In genomic region chr17:35836178-35836965, GRCm38 (mm10) we compare ENCODE assay signal across 8 mouse cellular contexts. TPM values are rescaled to one million over a fixed set of nuclear protein-coding genes. Genes with fewer than 3 reads are reported as not detected.
DNase-seq lines count a peak whose midpoint lies in the region; ATAC-seq and TF ChIP-seq lines count a peak whose summit lies in the region.

No protein-coding gene starts in this region.

- no peaks in the 10 kb centered on the region for H3K9me3 ChIP-seq in embryonic facial prominence, embryonic 11.5 days (replicated peaks; ENCODE audit: control insufficient read depth, low read length)
- H3K9me3 ChIP-seq in limb, embryonic 12.5 days: no peaks in the 10 kb centered on the region
- H3K9me3 ChIP-seq in midbrain, embryonic 14.5 days (ENCODE audit: control insufficient read depth, low read length): no peaks in the 10 kb centered on the region

- TF ChIP-seq POLR2A in kidney, adult 2 months (IDR thresholded peaks at IDR 0.05; ENCODE audit: low read depth, low read length): no peak
- no peak for TF ChIP-seq POLR2A in spleen, adult 2 months (IDR thresholded peaks at IDR 0.05; ENCODE audit: low read depth, low read length)

- peak overlapping the region; percentile 92; the same call in 1 of the 2 replicates for H3K27ac ChIP-seq in embryonic facial prominence, embryonic 11.5 days (replicated peaks; ENCODE audit: low read depth, low read length)
- H3K27ac ChIP-seq in kidney, adult 2 months (ENCODE audit: insufficient read depth, low read depth, low read length): peak overlapping the region; percentile 51
- H3K27ac ChIP-seq in limb, embryonic 12.5 days: peak overlapping the region; percentile 99
- peak overlapping the region; percentile 95 for H3K27ac ChIP-seq in midbrain, embryonic 14.5 days (replicated peaks; ENCODE audit: low read depth, low read length)
- H3K27ac ChIP-seq in spleen, adult 2 months (ENCODE audit: insufficient read depth, low read length): peak overlapping the region; percentile 84

- TF ChIP-seq CTCF in kidney, adult 2 months (conservative IDR thresholded peaks at IDR 0.05; ENCODE audit: insufficient read depth, insufficient read length, low read depth, low read length): peak; percentile 75
- peak; percentile 50; the same call in 1 of the 2 replicates for TF ChIP-seq CTCF in spleen, adult 2 months (IDR thresholded peaks at IDR 0.05; ENCODE audit: extremely low read depth, insufficient read depth, insufficient read length, insufficient replicate concordance)

- H3K4me3 ChIP-seq in embryonic facial prominence, embryonic 11.5 days (ENCODE audit: low read depth, low read length): peak overlapping the region; percentile 81
- H3K4me3 ChIP-seq in kidney, adult 2 months (ENCODE audit: insufficient read depth, low read depth, low read length): peak overlapping the region; percentile 87
- H3K4me3 ChIP-seq in limb, embryonic 12.5 days (replicated peaks): peak overlapping the region; percentile 81
- H3K4me3 ChIP-seq in midbrain, embryonic 14.5 days (replicated peaks; ENCODE audit: low read depth, low read length): peak overlapping the region; percentile 64
- peak overlapping the region; percentile 68 for H3K4me3 ChIP-seq in spleen, adult 2 months (ENCODE audit: extremely low read depth, insufficient read depth, insufficient read length)

- H3K27me3 ChIP-seq in embryonic facial prominence, embryonic 11.5 days (ENCODE audit: control insufficient read depth, insufficient read depth, low read length): no peaks in the 10 kb centered on the region
- H3K27me3 ChIP-seq in kidney, adult 2 months (replicated peaks; ENCODE audit: control insufficient read depth, insufficient read depth, low read length): no peaks in the 10 kb centered on the region
- H3K27me3 ChIP-seq in limb, embryonic 12.5 days: no peaks in the 10 kb centered on the region
- no peaks in the 10 kb centered on the region for H3K27me3 ChIP-seq in midbrain, embryonic 14.5 days (ENCODE audit: control insufficient read depth, insufficient read depth, low read length)
- no peaks in the 10 kb centered on the region for H3K27me3 ChIP-seq in spleen, adult 2 months (ENCODE audit: control insufficient read depth, insufficient read depth, low read length)

- H3K4me2 ChIP-seq in embryonic facial prominence, embryonic 11.5 days (ENCODE audit: low read depth, low read length): peak overlapping the region; percentile 62
- H3K4me2 ChIP-seq in limb, embryonic 12.5 days: peak overlapping the region; percentile 74
- H3K4me2 ChIP-seq in midbrain, embryonic 14.5 days (ENCODE audit: low read length): peak overlapping the region; percentile 82

- DNase-seq in urinary bladder, adult 2 months (ENCODE audit: low spot score): peak; percentile 41
- no peak for DNase-seq in urinary bladder, postnatal 10 days (ENCODE audit: low spot score)
- peak; percentile 95 for DNase-seq in embryonic facial prominence, embryonic 11.5 days (ENCODE audit: low spot score)
- DNase-seq in heart, adult 11 months: peak; percentile 98
- DNase-seq in kidney, adult 2 months: peak; percentile 94
- peak; percentile 96 for DNase-seq in midbrain, embryonic 14.5 days
- peak; percentile 69 to 78 for DNase-seq in spleen, adult 2 months (ENCODE audit: low read depth in 1 of 2, low spot score in 2 of 2)

- no peak for ATAC-seq in embryonic facial prominence, embryonic 11.5 days (replicated peaks; ENCODE audit: insufficient number of reproducible peaks, low FRiP score, low TSS enrichment, low read depth)
- ATAC-seq in limb, embryonic 12.5 days (ENCODE audit: insufficient number of reproducible peaks, insufficient read depth, low FRiP score, low TSS enrichment, low read depth): no peak
- no peak for ATAC-seq in midbrain, embryonic 14.5 days (ENCODE audit: low FRiP score, low TSS enrichment)

- peaks cover 19% of the 10 kb centered on the region for H3K36me3 ChIP-seq in embryonic facial prominence, embryonic 11.5 days (replicated peaks; ENCODE audit: control insufficient read depth, insufficient read depth, low read depth, low read length)
- peaks cover 2% of the 10 kb centered on the region; the same call in 1 of the 2 replicates for H3K36me3 ChIP-seq in kidney, adult 2 months (ENCODE audit: control insufficient read depth, insufficient read depth, low read length)
- H3K36me3 ChIP-seq in limb, embryonic 12.5 days: peaks cover 53% of the 10 kb centered on the region
- peaks cover 54% of the 10 kb centered on the region for H3K36me3 ChIP-seq in midbrain, embryonic 14.5 days (ENCODE audit: control insufficient read depth, insufficient read depth, low read length)
- H3K36me3 ChIP-seq in spleen, adult 2 months (ENCODE audit: control insufficient read depth, insufficient read depth, low read length): peaks cover 22% of the 10 kb centered on the region

- 9% methylated on average over 24 of the region's 24 CpGs for WGBS in embryonic facial prominence, embryonic 11.5 days
- 4% methylated on average over 24 of the region's 24 CpGs for WGBS in kidney, adult 2 months
- WGBS in limb, embryonic 12.5 days: 8% methylated on average over 24 of the region's 24 CpGs
- 8% methylated on average over 24 of the region's 24 CpGs for WGBS in midbrain, embryonic 14.5 days
- 8% methylated on average over 24 of the region's 24 CpGs for WGBS in spleen, adult 2 months

- H3K9ac ChIP-seq in embryonic facial prominence, embryonic 11.5 days (replicated peaks; ENCODE audit: low read length): peak overlapping the region; percentile 97
- peak overlapping the region; percentile 96 for H3K9ac ChIP-seq in limb, embryonic 12.5 days (replicated peaks)
- H3K9ac ChIP-seq in midbrain, embryonic 14.5 days (replicated peaks; ENCODE audit: low read length): peak overlapping the region; percentile 97

- H3K4me1 ChIP-seq in embryonic facial prominence, embryonic 11.5 days (ENCODE audit: control insufficient read depth, insufficient read depth, low read length): peaks cover 6% of the 10 kb centered on the region; the same call in 1 of the 2 replicates
- H3K4me1 ChIP-seq in kidney, adult 2 months (ENCODE audit: control insufficient read depth, insufficient read depth, low read length): peaks cover 15% of the 10 kb centered on the region
- peaks cover 31% of the 10 kb centered on the region for H3K4me1 ChIP-seq in limb, embryonic 12.5 days (replicated peaks)
- peaks cover 28% of the 10 kb centered on the region for H3K4me1 ChIP-seq in midbrain, embryonic 14.5 days (ENCODE audit: control insufficient read depth, insufficient read depth, low read length)
- no peaks in the 10 kb centered on the region for H3K4me1 ChIP-seq in spleen, adult 2 months (ENCODE audit: control insufficient read depth, insufficient read depth, insufficient read length)

RNA-seq across cellular contexts. Expression of gene Tubb5, which starts 1.7 kb away (rescaled TPM):
- polyA plus RNA-seq in urinary bladder, adult 2 months (2012; rRNA removed): 257 TPM in 2 replicates
- polyA plus RNA-seq in embryonic facial prominence, embryonic 11.5 days (2014; fragmentation: Nextera tagmentation; extraction: Ambion mirVana): 1,420 and 1,481 TPM in 2 replicates
- 98.9 and 109 TPM in 2 replicates for polyA plus RNA-seq in kidney, adult 2 months (2012; rRNA removed)
- 1,183 and 1,215 TPM in 2 replicates for polyA plus RNA-seq in limb, embryonic 12.5 days (2016; fragmentation: Nextera tagmentation; extraction: Ambion mirVana)
- 1,880 and 2,054 TPM in 2 replicates for polyA plus RNA-seq in midbrain, embryonic 14.5 days (2014; fragmentation: Nextera tagmentation; extraction: Ambion mirVana)
- polyA plus RNA-seq in spleen, adult 2 months (2012; rRNA removed): 305 and 404 TPM in 2 replicates

RNA-seq across cellular contexts. Expression of gene Mdc1, which starts 4.9 kb away (rescaled TPM):
- 10.4 and 14.2 TPM in 2 replicates for polyA plus RNA-seq in urinary bladder, adult 2 months (2012; rRNA removed)
- polyA plus RNA-seq in embryonic facial prominence, embryonic 11.5 days (2014; fragmentation: Nextera tagmentation; extraction: Ambion mirVana): 22.2 and 23.4 TPM in 2 replicates
- 5.7 TPM in 2 replicates for polyA plus RNA-seq in kidney, adult 2 months (2012; rRNA removed)
- 16.9 and 19.4 TPM in 2 replicates for polyA plus RNA-seq in limb, embryonic 12.5 days (2016; fragmentation: Nextera tagmentation; extraction: Ambion mirVana)
- polyA plus RNA-seq in midbrain, embryonic 14.5 days (2014; fragmentation: Nextera tagmentation; extraction: Ambion mirVana): 7.3 and 8.2 TPM in 2 replicates
- 10.8 and 11.6 TPM in 2 replicates for polyA plus RNA-seq in spleen, adult 2 months (2012; rRNA removed)

RNA-seq across cellular contexts. Expression of gene Flot1, which starts 13.3 kb away (rescaled TPM):
- 156 and 192 TPM in 2 replicates for polyA plus RNA-seq in urinary bladder, adult 2 months (2012; rRNA removed)
- 46.7 and 53.8 TPM in 2 replicates for polyA plus RNA-seq in embryonic facial prominence, embryonic 11.5 days (2014; fragmentation: Nextera tagmentation; extraction: Ambion mirVana)
- 45.3 and 45.7 TPM in 2 replicates for polyA plus RNA-seq in kidney, adult 2 months (2012; rRNA removed)
- 45.8 and 45.9 TPM in 2 replicates for polyA plus RNA-seq in limb, embryonic 12.5 days (2016; fragmentation: Nextera tagmentation; extraction: Ambion mirVana)
- polyA plus RNA-seq in midbrain, embryonic 14.5 days (2014; fragmentation: Nextera tagmentation; extraction: Ambion mirVana): 59.9 and 74.0 TPM in 2 replicates
- 29.9 and 35.8 TPM in 2 replicates for polyA plus RNA-seq in spleen, adult 2 months (2012; rRNA removed)

RNA-seq across cellular contexts. Expression of gene Ier3, which starts 14.9 kb away (rescaled TPM):
- polyA plus RNA-seq in urinary bladder, adult 2 months (2012; rRNA removed): 55.3 and 73.7 TPM in 2 replicates
- 2.7 and 3.4 TPM in 2 replicates for polyA plus RNA-seq in embryonic facial prominence, embryonic 11.5 days (2014; fragmentation: Nextera tagmentation; extraction: Ambion mirVana)
- polyA plus RNA-seq in kidney, adult 2 months (2012; rRNA removed): 26.3 and 28.4 TPM in 2 replicates
- polyA plus RNA-seq in limb, embryonic 12.5 days (2016; fragmentation: Nextera tagmentation; extraction: Ambion mirVana): 8.7 and 9.9 TPM in 2 replicates
- 3.3 and 4.0 TPM in 2 replicates for polyA plus RNA-seq in midbrain, embryonic 14.5 days (2014; fragmentation: Nextera tagmentation; extraction: Ambion mirVana)
- 3.7 and 5.1 TPM in 2 replicates for polyA plus RNA-seq in spleen, adult 2 months (2012; rRNA removed)

RNA-seq across cellular contexts. Expression of gene Nrm, which starts 24.7 kb away (rescaled TPM):
- polyA plus RNA-seq in urinary bladder, adult 2 months (2012; rRNA removed): 10.9 and 11.6 TPM in 2 replicates
- polyA plus RNA-seq in embryonic facial prominence, embryonic 11.5 days (2014; fragmentation: Nextera tagmentation; extraction: Ambion mirVana): 48.8 and 53.2 TPM in 2 replicates
- polyA plus RNA-seq in kidney, adult 2 months (2012; rRNA removed): 4.0 and 6.3 TPM in 2 replicates
- polyA plus RNA-seq in limb, embryonic 12.5 days (2016; fragmentation: Nextera tagmentation; extraction: Ambion mirVana): 51.3 and 52.5 TPM in 2 replicates
- 14.5 and 20.2 TPM in 2 replicates for polyA plus RNA-seq in midbrain, embryonic 14.5 days (2014; fragmentation: Nextera tagmentation; extraction: Ambion mirVana)
- 58.5 and 84.2 TPM in 2 replicates for polyA plus RNA-seq in spleen, adult 2 months (2012; rRNA removed)
